Mouse (Mus musculus): ENCODE data around the gene Ydjc.

Ydjc gene

GRCm38 (mm10) chr16:17144339-17144738 is at the start of gene Ydjc:
Gene Ydjc (plus strand): TSS chr16:17144621.
- no peak for DNase-seq (ENCODE audit: low spot score)

GRCm38 (mm10) chr16:17096938-17097337 is 47.5 kb upstream of the Ydjc start:
- DNase-seq (ENCODE audit: low spot score) = no peak

GRCm38 (mm10) chr16:17102630-17103220 is 41.7 kb upstream of the Ydjc start:
- DNase-seq (ENCODE audit: low spot score) = no peak

- DNase-seq (ENCODE audit: low spot score) = no peak
Observed at GRCm38 (mm10) chr16:17104600-17104999, 39.8 kb upstream of the Ydjc start.

- DNase-seq (ENCODE audit: low spot score) = peak; percentile 24
Observed at GRCm38 (mm10) chr16:17110771-17111743, 33.4 kb upstream of the Ydjc start, which contains the start of gene Ppil2. Gene Ppil2 (minus strand): TSS chr16:17111257.

GRCm38 (mm10) chr16:17117309-17117799 is 27.1 kb upstream of the Ydjc start:
- no peak for DNase-seq (ENCODE audit: low spot score)

- no peak for DNase-seq (ENCODE audit: low spot score)
Observed at GRCm38 (mm10) chr16:17121569-17121968, 22.9 kb upstream of the Ydjc start.

- no peak for DNase-seq (ENCODE audit: low spot score)
Observed at GRCm38 (mm10) chr16:17124119-17124870, 20.1 kb upstream of the Ydjc start.

- peak; percentile 26 for DNase-seq (ENCODE audit: low spot score)
Observed at GRCm38 (mm10) chr16:17124871-17125520, 19.4 kb upstream of the Ydjc start, which contains the start of gene 2610318N02Rik. Gene 2610318N02Rik (minus strand): TSS chr16:17125167.

- no peak for DNase-seq (ENCODE audit: low spot score)
Observed at GRCm38 (mm10) chr16:17127292-17127691, 17.1 kb upstream of the Ydjc start.

- DNase-seq (ENCODE audit: low spot score) = peak; percentile 9
Observed at GRCm38 (mm10) chr16:17131191-17132088, 13.0 kb upstream of the Ydjc start.

- peak; percentile 83 for DNase-seq (ENCODE audit: low spot score)
Observed at GRCm38 (mm10) chr16:17132089-17132905, 12.1 kb upstream of the Ydjc start, which contains the start of gene Sdf2l1. Gene Sdf2l1 (minus strand): TSS chr16:17132383.

GRCm38 (mm10) chr16:17132906-17133200 is 11.6 kb upstream of the Ydjc start:
- DNase-seq (ENCODE audit: low spot score) = no peak

- no peak for DNase-seq (ENCODE audit: low spot score)
Observed at GRCm38 (mm10) chr16:17137355-17137754, 7.1 kb upstream of the Ydjc start.

- peak; percentile 17 for DNase-seq (ENCODE audit: low spot score)
Observed at GRCm38 (mm10) chr16:17146772-17147235, 2.4 kb downstream of the Ydjc start, which contains the start of gene Ccdc116. Gene Ccdc116 (minus strand): TSS chr16:17147229.

- DNase-seq (ENCODE audit: low spot score) = no peak
Observed at GRCm38 (mm10) chr16:17147391-17147929, 3.0 kb downstream of the Ydjc start.

GRCm38 (mm10) chr16:17148084-17148483 is 3.7 kb downstream of the Ydjc start:
- no peak for DNase-seq (ENCODE audit: low spot score)

GRCm38 (mm10) chr16:17150520-17151258 is 6.3 kb downstream of the Ydjc start:
- DNase-seq (ENCODE audit: low spot score) = no peak

GRCm38 (mm10) chr16:17151874-17152273 is 7.5 kb downstream of the Ydjc start:
- no peak for DNase-seq (ENCODE audit: low spot score)

Data from ovary, postnatal 10 days (tissue).